Mouse (Mus musculus): ENCODE measurements around the gene Olfr1160. TPM values are rescaled to one million over a fixed set of nuclear protein-coding genes. Genes with fewer than 3 reads are reported as not detected.

Olfr1160 gene
- polyA plus RNA-seq, 1 experiment from 2014 or later = not detected

Other genes with a start within 250 kb of the Olfr1160 start
- not detected in 2 replicates for gene Olfr152, start 228.8 kb downstream of the Olfr1160 start, polyA plus RNA-seq (2014; fragmentation: Nextera tagmentation; extraction: Ambion mirVana)
- not detected in 2 replicates for gene Olfr1143, start 207.7 kb downstream of the Olfr1160 start, polyA plus RNA-seq (2014; fragmentation: Nextera tagmentation; extraction: Ambion mirVana)
- not detected in 2 replicates for gene Olfr1145, start 198.4 kb downstream of the Olfr1160 start, polyA plus RNA-seq (2014; fragmentation: Nextera tagmentation; extraction: Ambion mirVana)
- not detected in 2 replicates for gene Olfr1148, start 177.7 kb downstream of the Olfr1160 start, polyA plus RNA-seq (2014; fragmentation: Nextera tagmentation; extraction: Ambion mirVana)
- gene Olfr1150-ps1, start 164.3 kb downstream of the Olfr1160 start, polyA plus RNA-seq (2014; fragmentation: Nextera tagmentation; extraction: Ambion mirVana) = not detected in 2 replicates
- gene Olfr1151, start 152.4 kb downstream of the Olfr1160 start, polyA plus RNA-seq (2014; fragmentation: Nextera tagmentation; extraction: Ambion mirVana) = not detected in 2 replicates
- 0.03 TPM in 2 replicates for gene Olfr1152, start 141.8 kb downstream of the Olfr1160 start, polyA plus RNA-seq (2014; fragmentation: Nextera tagmentation; extraction: Ambion mirVana)
- not detected in 2 replicates for gene Olfr1153, start 113.3 kb downstream of the Olfr1160 start, polyA plus RNA-seq (2014; fragmentation: Nextera tagmentation; extraction: Ambion mirVana)
- gene Olfr1154, start 103.1 kb downstream of the Olfr1160 start, polyA plus RNA-seq (2014; fragmentation: Nextera tagmentation; extraction: Ambion mirVana) = not detected in 2 replicates
- gene Olfr1155, start 63.1 kb downstream of the Olfr1160 start, polyA plus RNA-seq (2014; fragmentation: Nextera tagmentation; extraction: Ambion mirVana) = not detected in 2 replicates
- not detected in 2 replicates for gene Olfr1156, start 55.2 kb downstream of the Olfr1160 start, polyA plus RNA-seq (2014; fragmentation: Nextera tagmentation; extraction: Ambion mirVana)
- not detected in 2 replicates for gene Olfr1157, start 40.0 kb downstream of the Olfr1160 start, polyA plus RNA-seq (2014; fragmentation: Nextera tagmentation; extraction: Ambion mirVana)
- gene Olfr74, start 33.6 kb downstream of the Olfr1160 start, polyA plus RNA-seq (2014; fragmentation: Nextera tagmentation; extraction: Ambion mirVana) = not detected in 2 replicates
- gene Olfr1158, start 18.2 kb downstream of the Olfr1160 start, polyA plus RNA-seq (2014; fragmentation: Nextera tagmentation; extraction: Ambion mirVana) = not detected in 2 replicates
- gene Olfr1161, start 14.5 kb upstream of the Olfr1160 start, polyA plus RNA-seq (2014; fragmentation: Nextera tagmentation; extraction: Ambion mirVana) = not detected in 2 replicates
- gene Olfr73, start 29.4 kb upstream of the Olfr1160 start, polyA plus RNA-seq (2014; fragmentation: Nextera tagmentation; extraction: Ambion mirVana) = not detected in 2 replicates
- gene Olfr1162, start 42.9 kb upstream of the Olfr1160 start, polyA plus RNA-seq (2014; fragmentation: Nextera tagmentation; extraction: Ambion mirVana) = not detected in 2 replicates
- not detected in 2 replicates for gene Olfr1163, start 63.6 kb upstream of the Olfr1160 start, polyA plus RNA-seq (2014; fragmentation: Nextera tagmentation; extraction: Ambion mirVana)
- not detected in 2 replicates for gene Olfr1164, start 85.7 kb upstream of the Olfr1160 start, polyA plus RNA-seq (2014; fragmentation: Nextera tagmentation; extraction: Ambion mirVana)
- gene Olfr1166, start 120.0 kb upstream of the Olfr1160 start, polyA plus RNA-seq (2014; fragmentation: Nextera tagmentation; extraction: Ambion mirVana) = not detected in 2 replicates
- not detected in 2 replicates for gene Olfr1167, start 146.9 kb upstream of the Olfr1160 start, polyA plus RNA-seq (2014; fragmentation: Nextera tagmentation; extraction: Ambion mirVana)
- not detected in 2 replicates for gene Olfr1168, start 173.6 kb upstream of the Olfr1160 start, polyA plus RNA-seq (2014; fragmentation: Nextera tagmentation; extraction: Ambion mirVana)
- not detected in 2 replicates for gene Olfr1170, start 220.1 kb upstream of the Olfr1160 start, polyA plus RNA-seq (2014; fragmentation: Nextera tagmentation; extraction: Ambion mirVana)

Data from hindbrain, embryonic 11.5 days (tissue).